Mouse (Mus musculus) midbrain, embryonic 16.5 days (tissue): ENCODE results near the gene Slc13a2. TPM values are rescaled to one million over a fixed set of nuclear protein-coding genes. Genes with fewer than 3 reads are reported as not detected.

ENCODE experiments used
- ATAC-seq: fragments of 200-750 bp; cut with Nextera tagmentation; 2 replicates; pipeline ENCODE4 v1.8.0; 2017; ENCODE audit warnings: moderate TSS enrichment
- H3K27ac ChIP-seq: fragments of 300-500 bp; sonication (generic); 2 replicates; pipeline ENCODE4 v1.5.1; 2014; ENCODE audit warnings: mild to moderate bottlenecking, low read length, mixed read lengths
- H3K27me3 ChIP-seq: fragments of 300-500 bp; sonication (generic); 2 replicates; pipeline ENCODE4 v1.6.1; 2014; ENCODE audit warnings: low read depth, low read length, mixed read lengths; ENCODE audit not compliant: control insufficient read depth, insufficient read depth
- H3K36me3 ChIP-seq: fragments of 300-500 bp; sonication (generic); 2 replicates; pipeline ENCODE4 v1.6.1; 2014; ENCODE audit warnings: mild to moderate bottlenecking, low read length, moderate library complexity, mixed read lengths; ENCODE audit not compliant: control insufficient read depth, insufficient read depth
- H3K4me1 ChIP-seq: fragments of 300-500 bp; sonication (generic); 2 replicates; pipeline ENCODE4 v1.6.1; 2014; ENCODE audit warnings: mild to moderate bottlenecking, low read length, mixed read lengths; ENCODE audit not compliant: control insufficient read depth, insufficient read depth
- H3K4me2 ChIP-seq: fragments of 300-500 bp; sonication (generic); 2 replicates; pipeline ENCODE4 v1.6.1; 2014; ENCODE audit warnings: mild to moderate bottlenecking, low read length, mixed read lengths
- H3K4me3 ChIP-seq: fragments of 300-500 bp; sonication (generic); 2 replicates; pipeline ENCODE4 v1.5.1; 2014; ENCODE audit warnings: low read depth, mild to moderate bottlenecking, low read length, moderate library complexity, mixed read lengths
- H3K9ac ChIP-seq: fragments of 300-500 bp; sonication (generic); 2 replicates; pipeline ENCODE4 v1.6.1; 2014; ENCODE audit warnings: low read depth, low read length, mixed read lengths
- H3K9me3 ChIP-seq: fragments of 300-500 bp; sonication (generic); replicated peaks from 2 replicates; pipeline ENCODE4 v1.6.1; 2014; ENCODE audit warnings: mild to moderate bottlenecking, low read length, mixed read lengths; ENCODE audit not compliant: control insufficient read depth, poor library complexity, severe bottlenecking
- WGBS: fragments of 180-500 bp; shearing (Covaris S2); extraction: QIAGEN DNeasy Blood & Tissue Kit; methylation state at CpG from one replicate; pipeline ENCODE4 v1.1.7; 2014; 5-methylcytosine and 5-hydroxymethylcytosine counted together
- polyA plus RNA-seq: library from polyadenylated mRNA; unstranded; fragments of >200 nt; fragmentation: Nextera tagmentation; extraction: Ambion mirVana; gene quantifications from 2 replicates; pipeline ENCODE4 v1.2.1, GENCODE M21; 2015

Gene Slc13a2
- polyA plus RNA-seq, 1 experiment from 2014 or later: not detected

GRCm38 (mm10) chr11:78385776-78386175 lies 36.2 kb downstream of the Slc13a2 start:
- H3K9me3 ChIP-seq: no peaks in the 10 kb centered on the region
- WGBS: 87% methylated on average over 10 of the region's 10 CpGs
- no peaks in the 10 kb centered on the region for H3K36me3 ChIP-seq
- H3K9ac ChIP-seq: no peak overlapping the region
- H3K27ac ChIP-seq: no peak overlapping the region
- no peaks in the 10 kb centered on the region for H3K27me3 ChIP-seq
- H3K4me3 ChIP-seq: no peak overlapping the region
- no peak overlapping the region for H3K4me2 ChIP-seq
- no peaks in the 10 kb centered on the region for H3K4me1 ChIP-seq
- no peak for ATAC-seq

GRCm38 (mm10) chr11:78382701-78383100 lies 39.3 kb downstream of the Slc13a2 start:
- Histone ChIP-seq H3K36me3 (no peaks in the 10 kb centered on the region), H3K4me1 (no peaks in the 10 kb centered on the region), H3K4me3 (no peak overlapping the region), H3K9ac (no peak overlapping the region), H3K9me3 (no peaks in the 10 kb centered on the region), H3K4me2 (no peak overlapping the region), H3K27ac (no peak overlapping the region), H3K27me3 (no peaks in the 10 kb centered on the region)
- 27% methylated on average over 5 of the region's 5 CpGs for WGBS
- ATAC-seq: no peak

- no peaks in the 10 kb centered on the region for H3K27me3 ChIP-seq
- H3K9ac ChIP-seq: no peak overlapping the region
- no peak for ATAC-seq
- H3K9me3 ChIP-seq: no peaks in the 10 kb centered on the region
- H3K27ac ChIP-seq: no peak overlapping the region
- no peaks in the 10 kb centered on the region for H3K4me1 ChIP-seq
- no peak overlapping the region for H3K4me2 ChIP-seq
- H3K36me3 ChIP-seq: no peaks in the 10 kb centered on the region
- 88% methylated on average over 7 of the region's 7 CpGs for WGBS
- no peak overlapping the region for H3K4me3 ChIP-seq
These were observed 39.7 kb downstream of the Slc13a2 start for GRCm38 (mm10) chr11:78382286-78382685.

GRCm38 (mm10) chr11:78380996-78381395 lies 41.0 kb downstream of the Slc13a2 start:
- WGBS: 94% methylated on average over 3 of the region's 3 CpGs

GRCm38 (mm10) chr11:78380351-78380750 lies 41.7 kb downstream of the Slc13a2 start:
- 84% methylated on average over 4 of the region's 4 CpGs for WGBS
- H3K4me2 ChIP-seq: no peak overlapping the region
- no peak overlapping the region for H3K4me3 ChIP-seq
- H3K9me3 ChIP-seq: no peaks in the 10 kb centered on the region
- no peak overlapping the region for H3K9ac ChIP-seq
- no peaks in the 10 kb centered on the region for H3K4me1 ChIP-seq
- H3K27me3 ChIP-seq: no peaks in the 10 kb centered on the region
- H3K36me3 ChIP-seq: no peaks in the 10 kb centered on the region
- no peak overlapping the region for H3K27ac ChIP-seq
- ATAC-seq: no peak

More at GRCm38 (mm10) chr11:78380996-78381395, 41.0 kb downstream of the Slc13a2 start:
- no peak overlapping the region for H3K9ac ChIP-seq
- no peaks in the 10 kb centered on the region for H3K36me3 ChIP-seq
- no peak overlapping the region for H3K4me3 ChIP-seq
- ATAC-seq: no peak
- no peaks in the 10 kb centered on the region for H3K9me3 ChIP-seq
- no peak overlapping the region for H3K27ac ChIP-seq
- no peak overlapping the region for H3K4me2 ChIP-seq
- no peaks in the 10 kb centered on the region for H3K4me1 ChIP-seq
- no peaks in the 10 kb centered on the region for H3K27me3 ChIP-seq

GRCm38 (mm10) chr11:78377549-78378159 lies 44.4 kb downstream of the Slc13a2 start:
- Histone ChIP-seq H3K36me3 (no peaks in the 10 kb centered on the region), H3K27ac (no peak overlapping the region), H3K9ac (no peak overlapping the region), H3K4me2 (no peak overlapping the region), H3K27me3 (no peaks in the 10 kb centered on the region), H3K9me3 (no peaks in the 10 kb centered on the region), H3K4me1 (no peaks in the 10 kb centered on the region), H3K4me3 (no peak overlapping the region)
- no peak for ATAC-seq
- WGBS: 43% methylated on average over 8 of the region's 12 CpGs

- H3K36me3 ChIP-seq: no peaks in the 10 kb centered on the region
- no peaks in the 10 kb centered on the region for H3K27me3 ChIP-seq
- 85% methylated on average over 8 of the region's 8 CpGs for WGBS
- no peaks in the 10 kb centered on the region for H3K4me1 ChIP-seq
- H3K27ac ChIP-seq: no peak overlapping the region
- H3K4me3 ChIP-seq: no peak overlapping the region
- ATAC-seq: no peak
- H3K9me3 ChIP-seq: no peaks in the 10 kb centered on the region
- H3K4me2 ChIP-seq: no peak overlapping the region
- no peak overlapping the region for H3K9ac ChIP-seq
These were observed 47.9 kb downstream of the Slc13a2 start for GRCm38 (mm10) chr11:78374147-78374546.

GRCm38 (mm10) chr11:78372610-78373009 lies 49.4 kb downstream of the Slc13a2 start:
- ATAC-seq: no peak
- 48% methylated on average over 7 of the region's 7 CpGs for whole genome bisulfite sequencing
- H3K9me3 ChIP-seq: no peaks in the 10 kb centered on the region
- no peaks in the 10 kb centered on the region for H3K4me1 ChIP-seq
- no peaks in the 10 kb centered on the region for H3K36me3 ChIP-seq
- no peaks in the 10 kb centered on the region for H3K27me3 ChIP-seq
- H3K9ac ChIP-seq: no peak overlapping the region
- H3K27ac ChIP-seq: no peak overlapping the region
- no peak overlapping the region for H3K4me3 ChIP-seq
- H3K4me2 ChIP-seq: no peak overlapping the region

GRCm38 (mm10) chr11:78372166-78372565 lies 49.9 kb downstream of the Slc13a2 start:
- Histone ChIP-seq H3K27ac (no peak overlapping the region), H3K27me3 (no peaks in the 10 kb centered on the region), H3K4me1 (no peaks in the 10 kb centered on the region), H3K4me3 (no peak overlapping the region), H3K9ac (no peak overlapping the region), H3K9me3 (no peaks in the 10 kb centered on the region), H3K36me3 (no peaks in the 10 kb centered on the region), H3K4me2 (no peak overlapping the region)
- WGBS: 88% methylated on average over 3 of the region's 3 CpGs
- no peak for ATAC-seq
